Mouse (Mus musculus) G1E (cell line): ENCODE data around the gene Gm29797. TPM values are rescaled to one million over a fixed set of nuclear protein-coding genes. Genes with fewer than 3 reads are reported as not detected.

Experiments used
- ATAC-seq: 2 replicates; pipeline ENCODE4 v1.8.0; 2016; ENCODE audit warnings: mild to moderate bottlenecking; ENCODE audit not compliant: insufficient number of reproducible peaks, poor library complexity, low FRiP score, severe bottlenecking; ENCODE audit errors: extremely low read depth
- DNase-seq: peaks from one replicate; pipeline ENCODE4 v3.0.0; 2012; ENCODE audit warnings: low spot score
- H3K27me3 ChIP-seq: 2 replicates; pipeline ENCODE4 v1.6.1; 2012; ENCODE audit warnings: mild to moderate bottlenecking, low read length, inconsistent platforms; ENCODE audit not compliant: insufficient read depth
- H3K36me3 ChIP-seq: replicated peaks from 2 replicates; pipeline ENCODE3; 2012; ENCODE audit warnings: mild to moderate bottlenecking, inconsistent platforms
- H3K4me1 ChIP-seq: 2 replicates; pipeline ENCODE4 v1.6.1; 2012; ENCODE audit warnings: low read depth, low read length, inconsistent platforms, mixed read lengths; ENCODE audit not compliant: insufficient read depth
- H3K4me3 ChIP-seq: 2 replicates; pipeline ENCODE4 v1.5.1; 2012; ENCODE audit warnings: low read depth, mild to moderate bottlenecking, inconsistent platforms, low read length, moderate library complexity, mixed read lengths
- H3K9me3 ChIP-seq: replicated peaks from 2 replicates; pipeline ENCODE4 v1.6.1; 2012; ENCODE audit warnings: inconsistent platforms
- CTCF ChIP-seq: IDR thresholded peaks from 2 replicates; pipeline ENCODE4 v1.5.1; 2012; ENCODE audit warnings: low read depth, low read length, inconsistent platforms, mixed read lengths
- GATA1 ChIP-seq: IDR thresholded peaks from 2 replicates; pipeline ENCODE4 v1.6.1; 2012; ENCODE audit warnings: borderline replicate concordance, low read length, inconsistent platforms, mixed read lengths
- GATA2 ChIP-seq: IDR thresholded peaks from 2 replicates; pipeline ENCODE4 v1.6.1; 2012; ENCODE audit warnings: low read depth, low read length, inconsistent platforms, borderline replicate concordance
- POLR2AphosphoS5 ChIP-seq: IDR thresholded peaks from 2 replicates; pipeline ENCODE4 v1.6.1; 2012; ENCODE audit warnings: low read depth, low read length, inconsistent platforms; ENCODE audit not compliant: insufficient replicate concordance
- TAL1 ChIP-seq: conservative IDR thresholded peaks from 2 replicates; pipeline ENCODE4 v1.6.1; 2012; ENCODE audit warnings: low read depth, low read length, inconsistent platforms, mixed read lengths
- polyA plus RNA-seq: library from polyadenylated mRNA; stranded (reverse); fragments of >175 nt; gene quantifications from 2 replicates; pipeline ENCODE4 v1.2.3, GENCODE M21; 2012
- total RNA-seq, 2 experiments: library from RNA; stranded (forward) in 1 of 2; stranded (reverse) in 1 of 2; fragments of 200-1000 nt in 1 of 2; fragments of >200 nt in 1 of 2; fragmentation: Nextera tagmentation in 1 of 2; gene quantifications; 2 replicates each; pipeline ENCODE4 v1.2.3; 2014 to 2017

Gene Gm29797
- total and polyA plus RNA-seq, 3 experiments, result 0.12 TPM; not detected in 2

DNA sequence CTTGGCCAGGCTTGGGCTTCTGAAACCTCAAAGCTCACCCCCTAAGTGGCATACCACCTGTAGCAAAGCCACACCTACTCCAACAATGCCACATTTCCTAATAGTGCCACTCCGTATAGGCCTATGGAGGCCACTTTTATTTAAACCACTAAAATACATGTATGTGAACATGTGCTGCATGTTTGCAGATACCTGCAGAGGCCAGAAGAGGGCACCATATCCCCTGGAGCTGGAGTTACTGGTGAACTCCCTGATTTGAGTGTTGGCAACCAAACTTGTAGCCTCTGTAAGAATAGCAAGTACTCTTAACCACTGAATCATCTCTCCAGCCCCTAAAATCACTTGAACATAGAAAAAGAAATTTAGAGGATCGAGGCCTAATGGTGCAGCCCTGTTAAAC lies 12.5 kb upstream of the Gm29797 start:
- ATAC-seq (0 out of 2 replicates have a peak, but pooled peaks have one; percentile 15), DNase-seq (no peak)

DNA sequence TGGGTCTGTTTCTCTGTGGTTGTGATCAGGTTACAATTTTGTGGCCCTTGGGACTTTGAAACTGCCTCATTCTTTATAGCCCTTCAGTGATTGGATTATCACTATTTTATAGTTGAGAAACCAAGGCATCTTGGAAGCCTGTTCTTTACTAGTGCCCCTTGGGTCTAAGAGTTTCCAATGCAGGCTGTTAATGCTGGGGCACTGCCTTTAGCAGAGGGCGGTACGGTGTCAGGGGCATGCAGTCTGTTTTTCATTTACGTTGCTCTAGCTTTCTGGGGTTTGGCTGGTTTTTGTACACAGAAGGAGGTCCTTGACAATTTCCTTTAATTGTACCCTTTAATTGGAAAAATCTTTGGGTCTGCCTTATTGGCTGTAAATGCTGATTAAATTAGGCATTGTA lies 11.2 kb upstream of the Gm29797 start:
- Histone ChIP-seq H3K9me3 (no peaks in the 10 kb centered on the region), H3K4me1 (no peaks in the 10 kb centered on the region), H3K36me3 (peaks cover 99% of the 10 kb centered on the region), H3K4me3 (no peak overlapping the region), H3K27me3 (no peaks in the 10 kb centered on the region)
- no peak for DNase-seq
- TF ChIP-seq CTCF (no peak), GATA1 (no peak), TAL1 (no peak)
- no peak for ATAC-seq

More for the DNA sequence above, 12.5 kb upstream of the Gm29797 start:
- no peaks in the 10 kb centered on the region for H3K9me3 ChIP-seq
- H3K4me1 ChIP-seq, result no peaks in the 10 kb centered on the region
- H3K36me3 ChIP-seq, result peaks cover 99% of the 10 kb centered on the region
- H3K27me3 ChIP-seq, result no peaks in the 10 kb centered on the region
- H3K4me3 ChIP-seq, result no peak overlapping the region
- peak; percentile 44; the same call in 1 of the 2 replicates for TF ChIP-seq CTCF
- no peak for TF ChIP-seq POLR2AphosphoS5
- TF ChIP-seq GATA2, result no peak
- TF ChIP-seq TAL1, result no peak
- no peak for TF ChIP-seq GATA1

DNA sequence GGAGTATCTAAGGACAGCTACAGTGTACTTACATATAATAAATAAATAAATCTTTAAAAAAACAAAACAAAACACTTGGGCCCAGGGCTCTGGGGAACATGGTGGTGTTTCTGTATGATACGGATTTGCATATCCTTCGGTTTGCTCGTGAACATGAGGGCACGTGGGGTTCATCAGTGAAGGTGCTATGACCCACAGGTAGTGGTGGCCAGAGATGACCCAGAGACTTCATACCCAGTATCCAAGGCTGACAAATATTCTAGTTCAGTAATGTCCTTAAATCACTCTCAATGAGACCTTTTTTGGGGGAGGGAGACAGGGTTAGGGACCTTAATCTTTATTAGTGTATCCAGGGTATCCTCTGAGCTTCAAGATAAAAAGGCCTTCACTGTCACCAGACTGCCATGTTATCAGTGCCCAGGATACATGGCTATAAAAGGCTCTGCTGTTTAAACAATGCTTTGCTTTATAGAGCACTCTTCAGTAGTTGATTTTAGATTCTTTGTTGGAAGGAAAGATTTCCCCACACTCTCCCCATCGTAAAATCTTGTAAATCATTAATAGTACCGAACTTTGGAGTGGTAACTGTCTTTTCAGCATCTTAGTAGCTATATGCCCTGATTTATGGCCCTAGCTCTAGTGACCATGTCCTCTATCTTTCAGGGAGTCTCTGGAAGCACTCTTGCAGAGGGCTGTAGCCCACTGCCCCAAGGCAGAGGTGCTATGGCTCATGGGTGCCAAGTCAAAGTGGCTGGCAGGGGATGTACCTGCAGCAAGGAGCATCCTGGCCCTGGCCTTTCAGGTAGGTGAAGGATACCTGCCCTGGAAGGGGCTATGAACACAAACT lies 10.0 kb upstream of the Gm29797 start:
- H3K4me1 ChIP-seq, result no peaks in the 10 kb centered on the region
- no peaks in the 10 kb centered on the region for H3K9me3 ChIP-seq
- DNase-seq, result no peak
- H3K36me3 ChIP-seq, result peaks cover 96% of the 10 kb centered on the region
- H3K27me3 ChIP-seq, result no peaks in the 10 kb centered on the region
- TF ChIP-seq TAL1, result no peak
- no peak for TF ChIP-seq POLR2AphosphoS5
- TF ChIP-seq GATA1, result no peak
- TF ChIP-seq GATA2, result no peak
- no peak for TF ChIP-seq CTCF
- ATAC-seq, result no peak
- no peak overlapping the region for H3K4me3 ChIP-seq

DNA sequence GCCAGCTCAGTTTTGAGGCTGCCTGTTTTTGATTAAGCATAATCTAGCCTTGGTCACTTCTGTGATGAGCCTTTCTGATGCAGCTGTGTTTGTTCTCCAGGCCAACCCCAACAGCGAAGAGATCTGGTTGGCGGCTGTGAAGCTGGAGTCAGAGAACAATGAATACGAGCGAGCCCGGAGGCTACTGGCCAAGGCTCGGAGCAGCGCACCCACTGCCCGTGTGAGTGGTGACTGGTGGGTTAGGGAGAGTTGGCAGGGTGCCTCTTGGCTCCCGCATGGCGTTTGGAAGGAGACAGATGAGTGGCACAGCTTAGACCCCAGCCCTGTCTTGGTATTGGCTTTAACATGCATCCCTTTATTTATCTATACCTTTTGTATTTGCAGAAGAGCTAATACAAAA lies 7.9 kb upstream of the Gm29797 start:
- no peaks in the 10 kb centered on the region for H3K9me3 ChIP-seq
- no peaks in the 10 kb centered on the region for H3K27me3 ChIP-seq
- no peak for TF ChIP-seq TAL1
- no peak for TF ChIP-seq GATA1
- TF ChIP-seq POLR2AphosphoS5, result no peak
- TF ChIP-seq GATA2, result no peak
- no peak for TF ChIP-seq CTCF
- ATAC-seq, result no peak
- H3K4me3 ChIP-seq, result no peak overlapping the region
- no peaks in the 10 kb centered on the region for H3K4me1 ChIP-seq
- DNase-seq, result no peak
- H3K36me3 ChIP-seq, result peaks cover 97% of the 10 kb centered on the region

DNA sequence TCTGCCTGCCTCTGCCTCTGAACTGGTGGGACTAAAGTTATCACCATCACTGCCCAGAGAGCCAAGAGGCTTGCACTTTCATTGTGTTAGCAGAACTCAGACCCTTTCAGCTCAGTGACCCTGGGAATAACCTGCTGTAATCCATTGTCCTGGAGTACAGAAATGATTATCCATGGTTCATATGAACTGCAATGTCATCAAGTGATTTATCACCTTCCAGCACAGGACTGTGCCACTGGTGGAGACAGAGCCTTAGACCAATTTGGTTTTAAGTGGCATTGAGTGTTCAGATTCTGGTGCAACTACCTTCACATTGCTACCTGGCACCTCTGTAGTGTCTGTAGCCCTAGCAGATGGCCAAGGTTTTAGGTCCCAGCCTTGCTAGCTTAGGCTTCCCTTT lies 3.8 kb upstream of the Gm29797 start:
- TF ChIP-seq GATA1, result no peak
- no peak for TF ChIP-seq GATA2
- TF ChIP-seq POLR2AphosphoS5, result no peak
- TF ChIP-seq TAL1, result no peak
- no peak for TF ChIP-seq CTCF
- no peak for DNase-seq
- peaks cover 97% of the 10 kb centered on the region for H3K36me3 ChIP-seq

DNA sequence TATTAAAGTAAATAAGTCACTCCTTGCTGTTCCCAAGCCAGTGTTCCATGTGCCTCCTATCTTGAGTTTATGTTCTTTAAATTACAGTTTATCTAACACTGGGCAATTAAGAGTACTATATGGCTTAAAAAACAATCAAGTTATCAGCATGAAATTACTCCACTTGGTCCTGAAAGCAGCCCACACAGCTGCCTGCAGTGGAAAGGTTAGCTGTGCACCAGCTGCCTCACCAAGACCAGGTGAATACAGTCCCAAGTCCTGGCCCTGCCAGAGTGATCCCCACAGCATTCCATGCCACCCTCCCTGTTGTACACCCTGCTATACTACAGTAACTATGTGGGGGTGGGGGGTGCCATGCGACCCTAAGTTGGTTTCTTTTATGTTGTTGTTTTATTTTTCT lies 3.3 kb upstream of the Gm29797 start:
- no peak for TF ChIP-seq TAL1
- no peak for TF ChIP-seq CTCF
- TF ChIP-seq POLR2AphosphoS5, result no peak
- TF ChIP-seq GATA1, result no peak
- no peak for TF ChIP-seq GATA2
- no peaks in the 10 kb centered on the region for H3K9me3 ChIP-seq
- ATAC-seq, result no peak
- H3K36me3 ChIP-seq, result peaks cover 96% of the 10 kb centered on the region
- H3K4me3 ChIP-seq, result no peak overlapping the region
- no peaks in the 10 kb centered on the region for H3K4me1 ChIP-seq
- H3K27me3 ChIP-seq, result no peaks in the 10 kb centered on the region
- no peak for DNase-seq

More for the DNA sequence above, 3.8 kb upstream of the Gm29797 start:
- no peak for ATAC-seq
- Histone ChIP-seq H3K4me1 (no peaks in the 10 kb centered on the region), H3K9me3 (no peaks in the 10 kb centered on the region), H3K4me3 (no peak overlapping the region), H3K27me3 (no peaks in the 10 kb centered on the region)

DNA sequence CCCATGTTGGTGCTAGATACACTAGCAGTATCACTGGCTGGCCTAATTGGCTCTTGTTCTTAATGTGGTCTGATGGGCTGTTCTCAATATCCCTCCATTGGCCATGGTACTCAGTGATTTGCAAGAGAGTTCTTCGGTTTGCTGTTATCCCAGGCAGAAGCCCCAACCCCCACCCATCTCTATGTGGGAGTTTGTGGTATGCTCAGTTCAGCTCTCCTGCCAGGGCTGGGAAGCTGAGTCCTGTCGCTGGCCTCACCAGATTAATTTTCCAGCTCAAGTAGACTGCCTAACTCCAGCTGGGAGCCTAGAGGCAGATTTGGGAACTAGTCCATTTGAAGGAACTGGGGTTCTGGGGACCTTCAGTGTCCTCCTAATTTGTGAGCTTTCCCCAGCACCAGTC lies 607 bp downstream of the Gm29797 start:
- Histone ChIP-seq H3K27me3 (no peaks in the 10 kb centered on the region; the same call in 1 of the 2 replicates), H3K4me3 (no peak overlapping the region), H3K4me1 (peaks cover 9% of the 10 kb centered on the region), H3K36me3 (peaks cover 68% of the 10 kb centered on the region), H3K9me3 (no peaks in the 10 kb centered on the region)
- DNase-seq (no peak), ATAC-seq (no peak)
- TF ChIP-seq POLR2AphosphoS5, result no peak
- TF ChIP-seq TAL1, result no peak
- no peak for TF ChIP-seq GATA2
- no peak for TF ChIP-seq CTCF
- no peak for TF ChIP-seq GATA1
